Mouse (Mus musculus) MEL (cell line): Measurements from ENCODE around the gene Nrxn3. TPM values are rescaled to one million over a fixed set of nuclear protein-coding genes. Genes with fewer than 3 reads are reported as not detected.

Experiments
- DNase-seq: peaks from one replicate; pipeline ENCODE4 v3.0.0; 2011; ENCODE audit warnings: low read depth, low spot score
- H3K27ac ChIP-seq: 2 replicates; pipeline ENCODE4 v1.5.1; 2012; ENCODE audit warnings: low read depth, mild to moderate bottlenecking, control low read depth, low read length, moderate library complexity; ENCODE audit not compliant: control insufficient read depth
- H3K27me3 ChIP-seq, 2 experiments: fragments of 150-350 bp in 1 of 2; sonication (generic) in 1 of 2; 2 replicates each; pipeline ENCODE4 v1.6.1; 2012; ENCODE audit warnings: low read length in 2 of 2, mild to moderate bottlenecking in 2 of 2, improper control_type of control experiment in 1 of 2, moderate library complexity in 1 of 2; ENCODE audit not compliant: insufficient read depth in 2 of 2, control insufficient read depth in 1 of 2
- H3K36me3 ChIP-seq, 2 experiments: 2 replicates each; pipeline ENCODE4 v1.6.1; 2012 to 2014; ENCODE audit warnings: low read length in 2 of 2, improper control_type of control experiment in 1 of 2, inconsistent platforms in 1 of 2, mild to moderate bottlenecking in 1 of 2; ENCODE audit not compliant: insufficient read depth in 2 of 2, control insufficient read depth in 1 of 2
- H3K4me1 ChIP-seq, 2 experiments: fragments of 150-350 bp in 1 of 2; sonication (generic) in 1 of 2; 2 replicates each; pipeline ENCODE4 v1.6.1; 2012; ENCODE audit warnings: low read length in 2 of 2, improper control_type of control experiment in 1 of 2, mild to moderate bottlenecking in 1 of 2; ENCODE audit not compliant: insufficient read depth in 2 of 2, control insufficient read depth in 1 of 2
- H3K4me3 ChIP-seq, 2 experiments: fragments of 150-350 bp in 1 of 2; sonication (generic) in 1 of 2; 2 replicates each; pipeline ENCODE4 v1.5.1; 2012; ENCODE audit warnings: low read depth in 2 of 2, low read length in 2 of 2, mild to moderate bottlenecking in 2 of 2, moderate library complexity in 2 of 2, control low read depth in 1 of 2, improper control_type of control experiment in 1 of 2; ENCODE audit not compliant: control insufficient read depth in 1 of 2, insufficient read depth in 1 of 2
- H3K79me2 ChIP-seq: 2 replicates; pipeline ENCODE4 v1.6.1; 2012; ENCODE audit warnings: mild to moderate bottlenecking, low read length, moderate library complexity; ENCODE audit not compliant: control insufficient read depth, poor library complexity, insufficient read depth
- H3K9ac ChIP-seq: 2 replicates; pipeline ENCODE4 v1.6.1; 2012; ENCODE audit warnings: low read depth, mild to moderate bottlenecking, control low read depth, low read length, moderate library complexity; ENCODE audit not compliant: control insufficient read depth, poor library complexity, severe bottlenecking
- H3K9me3 ChIP-seq: fragments of 150-350 bp; sonication (generic); replicated peaks from 2 replicates; pipeline ENCODE4 v1.6.1; 2012; ENCODE audit warnings: mild to moderate bottlenecking, low read length, improper control_type of control experiment, moderate library complexity; ENCODE audit not compliant: insufficient read depth
- BHLHE40 ChIP-seq: IDR thresholded peaks from 2 replicates; pipeline ENCODE4 v1.6.1; 2012; ENCODE audit warnings: low read depth, mild to moderate bottlenecking, inconsistent platforms, low read length, improper control_type of control experiment, borderline replicate concordance
- CTCF ChIP-seq, 3 experiments: IDR thresholded peaks in 2 of 3; conservative IDR thresholded peaks in 1 of 3; 2 replicates each; pipeline ENCODE4 v1.5.1; 2011 to 2012; ENCODE audit warnings: low read length in 3 of 3, low read depth in 2 of 3, mild to moderate bottlenecking in 2 of 3, improper control_type of control experiment in 1 of 3, inconsistent platforms in 1 of 3, mixed read lengths in 1 of 3, moderate library complexity in 1 of 3; ENCODE audit not compliant: control insufficient read depth in 1 of 3, insufficient read depth in 1 of 3, poor library complexity in 1 of 3, severe bottlenecking in 1 of 3
- EP300 ChIP-seq, 2 experiments: IDR thresholded peaks; 2 replicates each; pipeline ENCODE4 v1.6.1; 2011; ENCODE audit warnings: improper control_type of control experiment in 2 of 2, low read length in 2 of 2, low read depth in 1 of 2, mild to moderate bottlenecking in 1 of 2
- GABPA ChIP-seq: IDR thresholded peaks from 2 replicates; pipeline ENCODE4 v1.6.1; 2012; ENCODE audit warnings: low read depth, mild to moderate bottlenecking, inconsistent platforms, low read length, improper control_type of control experiment, moderate library complexity
- GATA1 ChIP-seq: IDR thresholded peaks from 2 replicates; pipeline ENCODE4 v1.6.1; 2011; ENCODE audit warnings: low read depth, low read length, improper control_type of control experiment
- HCFC1 ChIP-seq: IDR thresholded peaks from 2 replicates; pipeline ENCODE4 v1.6.1; 2012; ENCODE audit warnings: low read depth, mild to moderate bottlenecking, inconsistent platforms, low read length, improper control_type of control experiment, moderate library complexity
- JUND ChIP-seq: IDR thresholded peaks from 2 replicates; pipeline ENCODE4 v1.6.1; 2011; ENCODE audit warnings: low read depth, mild to moderate bottlenecking, improper control_type of control experiment, low read length
- MAFK ChIP-seq: IDR thresholded peaks from 2 replicates; pipeline ENCODE4 v1.6.1; 2011; ENCODE audit warnings: low read depth, mild to moderate bottlenecking, low read length, improper control_type of control experiment, borderline replicate concordance
- MAX ChIP-seq: IDR thresholded peaks from 2 replicates; pipeline ENCODE4 v1.6.1; 2011; ENCODE audit warnings: low read length, improper control_type of control experiment
- MXI1 ChIP-seq: IDR thresholded peaks from 2 replicates; pipeline ENCODE4 v1.6.1; 2011; ENCODE audit warnings: mild to moderate bottlenecking, low read depth, low read length, improper control_type of control experiment
- MYB ChIP-seq: IDR thresholded peaks from 2 replicates; pipeline ENCODE4 v1.6.1; 2011; ENCODE audit warnings: mild to moderate bottlenecking, low read depth, low read length, improper control_type of control experiment
- NRF1 ChIP-seq: IDR thresholded peaks from 2 replicates; pipeline ENCODE4 v1.6.1; 2014; ENCODE audit warnings: low read depth, mild to moderate bottlenecking, inconsistent platforms, low read length, improper control_type of control experiment, moderate library complexity; ENCODE audit not compliant: poor library complexity, insufficient read depth, severe bottlenecking
- POLR2A ChIP-seq, 2 experiments: IDR thresholded peaks; 2 replicates each; pipeline ENCODE4 v1.6.1; 2011 to 2012; ENCODE audit warnings: low read length in 2 of 2, mild to moderate bottlenecking in 2 of 2, control low read depth in 1 of 2, improper control_type of control experiment in 1 of 2, low read depth in 1 of 2, moderate library complexity in 1 of 2; ENCODE audit not compliant: control insufficient read depth in 1 of 2, insufficient read depth in 1 of 2, poor library complexity in 1 of 2
- RAD21 ChIP-seq: IDR thresholded peaks from 2 replicates; pipeline ENCODE4 v1.6.1; 2011; ENCODE audit warnings: mild to moderate bottlenecking, low read depth, low read length, improper control_type of control experiment
- TCF12 ChIP-seq: IDR thresholded peaks from 2 replicates; pipeline ENCODE4 v1.6.1; 2014; ENCODE audit warnings: low read depth, mild to moderate bottlenecking, inconsistent platforms, low read length, improper control_type of control experiment, moderate library complexity
- USF2 ChIP-seq, 2 experiments: IDR thresholded peaks; 2 replicates each; pipeline ENCODE4 v1.6.1; 2011 to 2012; ENCODE audit warnings: improper control_type of control experiment in 2 of 2, low read length in 2 of 2, borderline replicate concordance in 1 of 2, inconsistent platforms in 1 of 2, low read depth in 1 of 2, mild to moderate bottlenecking in 1 of 2; ENCODE audit not compliant: insufficient read depth in 1 of 2
- ZKSCAN1 ChIP-seq: IDR thresholded peaks from 2 replicates; pipeline ENCODE4 v1.6.1; 2012; ENCODE audit warnings: low read depth, mild to moderate bottlenecking, inconsistent platforms, low read length, improper control_type of control experiment, moderate library complexity
- polyA plus RNA-seq, 2 experiments: library from polyadenylated mRNA; stranded (reverse) in 1 of 2; unstranded in 1 of 2; fragments of >175 nt in 1 of 2; fragments of >200 nt in 1 of 2; gene quantifications; 2 replicates each; pipeline versions ENCODE4 v1.2.1 to v1.2.4; 2012; ENCODE audit warnings: low replicate concordance in 2 of 2, low read depth in 1 of 2; ENCODE audit not compliant: insufficient read length in 2 of 2, insufficient read depth in 1 of 2, missing spikeins in 1 of 2
- total RNA-seq: library from RNA; depleted of rRNA; stranded (reverse); fragments of 300-350 nt; gene quantifications from 2 replicates; pipeline ENCODE4 v1.2.3, GENCODE M21; 2012

The Nrxn3 gene
- total and polyA plus RNA-seq, 3 experiments, result not detected

DNA sequence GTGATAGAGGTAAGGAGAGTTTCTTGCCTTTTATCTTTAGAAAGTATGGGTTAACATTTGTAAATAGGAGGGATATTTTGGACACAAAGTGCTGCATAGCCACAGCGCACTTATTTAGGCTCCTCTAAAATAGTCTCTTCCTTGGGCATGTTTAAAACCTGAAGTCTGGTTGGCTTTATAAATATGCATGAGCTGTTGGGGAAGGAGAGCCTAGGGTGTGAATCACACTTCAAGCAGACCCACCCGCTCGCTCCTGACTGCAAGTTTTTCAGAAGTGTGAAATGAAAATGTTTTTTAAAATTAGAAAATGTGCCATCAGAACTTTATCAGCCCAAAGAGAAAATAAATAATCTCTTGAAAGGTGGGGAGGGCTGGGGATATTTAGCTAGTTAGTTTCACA lies 1001.4 kb downstream of the Nrxn3 start:
- Histone ChIP-seq H3K9ac (no peak overlapping the region), H3K4me3 (no peak overlapping the region), H3K79me2 (no peaks in the 10 kb centered on the region)
- no peak for TF ChIP-seq POLR2A (IDR thresholded peaks at IDR 0.05; ENCODE audit: control insufficient read depth in 1 of 2, insufficient read depth in 1 of 2, low read depth in 1 of 2, low read length in 2 of 2, poor library complexity in 1 of 2)
- TF ChIP-seq BHLHE40, result no peak
- no peak for TF ChIP-seq GATA1
- no peak for TF ChIP-seq CTCF (IDR thresholded peaks at IDR 0.05 in 2 of 3, conservative IDR thresholded peaks at IDR 0.05 in 1 of 3; ENCODE audit: control insufficient read depth in 1 of 3, insufficient read depth in 1 of 3, low read depth in 2 of 3, low read length in 3 of 3, poor library complexity in 1 of 3, severe bottlenecking in 1 of 3)
- TF ChIP-seq MYB, result no peak
- TF ChIP-seq, all 39 proteins: peak for 0
- no peaks in the 10 kb centered on the region for H3K4me1 ChIP-seq
- H3K36me3 ChIP-seq, result no peaks in the 10 kb centered on the region
- no peaks in the 10 kb centered on the region for H3K27me3 ChIP-seq
- no peak overlapping the region for H3K27ac ChIP-seq
- DNase-seq, result no peak
- no peaks in the 10 kb centered on the region for H3K9me3 ChIP-seq

DNA sequence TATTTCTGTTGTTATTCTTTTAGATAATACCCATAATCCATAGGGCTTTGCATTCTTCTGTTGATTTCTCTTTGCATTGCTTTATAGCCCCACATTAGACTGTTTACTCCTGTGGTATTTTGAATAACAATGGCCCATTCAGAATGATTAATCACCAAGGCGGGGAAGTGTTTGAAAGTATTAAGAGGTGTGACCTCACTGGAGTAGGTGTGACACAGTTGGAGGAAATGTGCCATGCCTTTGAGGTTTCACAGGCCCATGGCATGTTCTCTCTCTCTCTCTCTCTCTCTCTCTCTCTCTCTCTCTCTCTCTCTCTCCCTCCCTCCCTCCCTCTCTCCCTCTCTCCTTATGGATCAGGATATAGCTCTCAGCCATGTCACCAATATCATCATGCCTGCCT lies 1019.6 kb downstream of the Nrxn3 start:
- Histone ChIP-seq H3K9ac (no peak overlapping the region), H3K27ac (no peak overlapping the region), H3K79me2 (no peaks in the 10 kb centered on the region), H3K36me3 (no peaks in the 10 kb centered on the region), H3K4me1 (no peaks in the 10 kb centered on the region), H3K4me3 (no peak overlapping the region), H3K9me3 (no peaks in the 10 kb centered on the region), H3K27me3 (no peaks in the 10 kb centered on the region)
- no peak for DNase-seq
- TF ChIP-seq GABPA, result no peak
- no peak for TF ChIP-seq EP300 (IDR thresholded peaks at IDR 0.05; ENCODE audit: low read depth in 1 of 2, low read length in 2 of 2)
- TF ChIP-seq MXI1, result no peak
- no peak for TF ChIP-seq NRF1
- no peak for TF ChIP-seq USF2 (IDR thresholded peaks at IDR 0.05; ENCODE audit: borderline replicate concordance in 1 of 2, insufficient read depth in 1 of 2, low read depth in 1 of 2, low read length in 2 of 2)
- TF ChIP-seq HCFC1, result no peak
- TF ChIP-seq TCF12, result no peak
- TF ChIP-seq RAD21, result no peak
- TF ChIP-seq JUND, result no peak
- TF ChIP-seq MAFK, result no peak
- TF ChIP-seq MAX, result no peak
- TF ChIP-seq GATA1, result no peak
- no peak for TF ChIP-seq ZKSCAN1
